Mouse (Mus musculus) kidney, adult 11 months (tissue): ENCODE data around the gene Zswim4.
A peak's percentile ranks its signal among the peaks of the same experiment; 100 is the strongest.
"Not testable (repeated sequence)": the region's sequence is repeated elsewhere in the genome, so short reads cannot be mapped to it uniquely, and the experiment has no call there.

Experiments
- DNase-seq: peaks from one replicate; pipeline ENCODE4 v3.0.0; 2022

The Zswim4 gene

DNA sequence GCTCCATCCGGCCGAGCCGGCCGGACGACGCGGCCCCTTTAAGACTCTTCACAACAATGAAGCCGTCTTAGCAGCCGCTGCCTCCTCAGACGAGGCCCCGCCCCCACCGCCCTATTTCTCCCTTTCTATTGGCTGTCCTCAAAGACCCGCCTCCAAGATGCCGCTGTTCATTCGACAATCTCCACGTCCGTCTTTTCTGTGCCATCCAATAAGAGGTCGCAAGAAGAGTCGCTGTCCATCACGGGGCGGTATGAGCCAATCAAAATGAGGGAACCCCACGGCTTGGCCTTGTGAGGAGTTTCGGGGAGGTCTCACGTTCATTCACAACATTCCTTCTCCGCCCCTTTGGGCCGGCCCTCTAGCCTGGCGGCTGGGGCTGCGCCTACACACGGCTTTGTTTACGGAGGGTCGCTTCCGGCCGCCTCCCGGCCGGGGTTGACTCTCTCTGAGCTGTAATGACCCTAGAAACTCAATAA, at the start of gene Zswim4:
Gene Zswim4 (minus strand): TSS at position 58 of the 476 bp plus-strand sequence.
- DNase-seq, result peak; percentile 100

DNA sequence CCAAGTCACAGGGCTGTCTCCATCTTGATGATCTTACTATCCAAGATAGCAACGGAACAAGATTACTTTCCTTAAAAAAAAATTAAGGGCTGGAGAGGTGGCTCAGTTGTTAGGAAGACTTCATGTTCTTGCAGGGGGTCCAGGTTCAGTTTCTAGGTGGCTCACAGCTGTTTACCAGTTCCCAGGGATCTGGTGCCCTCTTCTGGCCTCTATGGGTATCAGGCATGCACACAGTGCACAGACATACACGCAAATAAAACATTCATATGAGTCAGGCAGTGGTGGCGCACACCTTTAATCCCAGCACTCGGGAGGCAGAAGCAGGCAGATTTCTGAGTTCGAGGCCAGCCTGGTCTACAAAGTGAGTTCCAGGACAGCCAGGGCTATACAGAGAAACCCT, 48.8 kb upstream of the Zswim4 start:
- DNase-seq, result not testable (repeated sequence)

DNA sequence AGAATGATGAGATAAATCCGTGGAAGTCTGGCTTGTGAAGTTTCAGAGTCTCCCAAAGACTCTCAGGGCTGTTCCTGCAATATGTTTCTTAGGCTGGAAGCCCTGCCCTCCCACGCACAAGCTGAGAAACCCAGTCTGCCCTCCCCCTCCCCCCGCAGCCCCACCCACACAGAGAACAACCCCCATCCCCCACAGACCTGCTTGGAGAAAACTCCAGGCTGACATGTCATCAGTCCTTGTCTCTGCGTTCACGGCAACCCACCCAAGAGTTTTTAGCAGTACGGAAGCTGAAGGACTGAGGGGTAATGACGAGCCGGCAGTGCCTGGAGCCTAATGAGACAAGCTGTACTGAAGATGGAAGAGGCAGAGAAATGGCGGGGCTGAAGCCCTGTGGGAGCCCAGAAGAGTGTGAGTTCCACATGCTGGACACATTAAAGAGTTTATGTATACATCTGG, 47.8 kb upstream of the Zswim4 start:
- no peak for DNase-seq

DNA sequence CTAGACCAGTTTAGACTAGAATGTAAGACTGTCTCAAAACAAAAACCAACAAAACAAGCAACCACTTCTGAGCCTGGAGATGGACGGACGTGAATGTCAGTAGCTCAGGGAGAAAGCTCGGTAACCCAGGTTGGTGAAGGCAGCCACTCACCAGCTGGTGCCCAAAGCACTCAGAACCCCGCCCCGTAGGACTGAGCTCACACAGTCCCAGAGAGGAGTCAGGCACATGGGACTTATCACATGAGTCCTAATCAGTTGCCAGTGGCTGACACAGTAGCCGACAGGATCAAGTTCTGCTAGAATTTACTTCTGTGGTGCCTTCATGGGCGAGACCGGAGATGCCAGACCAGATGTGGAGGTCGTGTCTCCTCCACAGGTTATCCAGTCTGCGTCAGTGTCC, 43.9 kb upstream of the Zswim4 start:
- no peak for DNase-seq

DNA sequence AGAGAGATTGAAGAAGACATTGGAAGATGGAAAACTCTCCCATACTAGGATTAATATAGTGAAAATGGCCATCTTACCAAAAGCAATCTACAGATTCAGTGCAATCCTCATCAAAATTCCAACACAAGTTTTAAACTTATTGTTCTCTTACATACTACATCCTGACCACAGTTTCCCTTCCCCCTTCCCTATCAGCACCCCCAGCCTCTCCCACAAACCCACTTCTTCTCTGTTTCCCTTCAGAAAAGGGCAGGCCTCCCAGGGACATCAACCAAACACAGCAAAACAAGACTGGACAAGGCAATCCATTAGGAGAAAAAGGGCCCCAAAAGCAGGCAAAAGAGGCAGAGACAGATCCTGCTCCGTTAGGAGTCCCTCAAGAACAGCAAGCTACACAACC, 39.6 kb upstream of the Zswim4 start:
- no peak for DNase-seq

DNA sequence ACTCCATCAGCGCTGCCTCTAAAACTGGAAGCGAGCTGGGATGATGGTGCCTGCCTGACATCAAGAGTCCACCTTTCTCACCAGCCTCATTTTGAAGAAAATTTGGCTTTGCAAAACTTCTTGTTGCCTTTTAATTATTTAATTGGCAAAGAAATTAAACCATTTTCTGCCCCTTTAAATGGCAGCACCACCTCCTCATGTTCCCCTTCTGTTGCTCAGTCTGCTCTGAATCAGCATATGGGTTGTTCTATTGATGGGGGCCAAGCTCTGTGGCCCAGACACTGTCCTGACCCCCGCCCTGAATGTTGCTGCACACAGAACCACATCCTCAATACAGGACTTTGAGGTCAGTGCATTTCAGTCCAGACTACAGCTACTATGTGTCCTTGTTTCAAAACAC, 37.1 kb upstream of the Zswim4 start:
- no peak for DNase-seq

DNA sequence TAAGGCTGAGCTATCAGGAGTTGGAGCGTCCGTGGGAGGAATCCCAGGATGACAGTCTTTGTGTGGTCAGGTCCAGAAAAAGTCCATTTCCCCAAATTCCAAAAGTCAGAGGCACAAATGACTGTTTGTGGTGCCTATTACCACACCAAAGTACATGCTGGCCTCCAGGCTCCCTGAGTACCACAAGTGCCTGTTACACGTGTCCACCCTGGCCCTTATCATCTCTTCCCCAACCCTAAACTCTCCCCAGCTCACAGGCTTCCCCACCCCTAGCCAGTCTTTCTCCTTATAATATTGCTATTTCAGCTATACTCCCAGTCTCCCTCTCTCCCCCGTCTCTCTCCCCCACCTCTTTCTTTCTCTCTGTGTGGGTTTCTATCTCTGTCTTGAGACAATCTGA, 35.4 kb upstream of the Zswim4 start:
- no peak for DNase-seq

DNA sequence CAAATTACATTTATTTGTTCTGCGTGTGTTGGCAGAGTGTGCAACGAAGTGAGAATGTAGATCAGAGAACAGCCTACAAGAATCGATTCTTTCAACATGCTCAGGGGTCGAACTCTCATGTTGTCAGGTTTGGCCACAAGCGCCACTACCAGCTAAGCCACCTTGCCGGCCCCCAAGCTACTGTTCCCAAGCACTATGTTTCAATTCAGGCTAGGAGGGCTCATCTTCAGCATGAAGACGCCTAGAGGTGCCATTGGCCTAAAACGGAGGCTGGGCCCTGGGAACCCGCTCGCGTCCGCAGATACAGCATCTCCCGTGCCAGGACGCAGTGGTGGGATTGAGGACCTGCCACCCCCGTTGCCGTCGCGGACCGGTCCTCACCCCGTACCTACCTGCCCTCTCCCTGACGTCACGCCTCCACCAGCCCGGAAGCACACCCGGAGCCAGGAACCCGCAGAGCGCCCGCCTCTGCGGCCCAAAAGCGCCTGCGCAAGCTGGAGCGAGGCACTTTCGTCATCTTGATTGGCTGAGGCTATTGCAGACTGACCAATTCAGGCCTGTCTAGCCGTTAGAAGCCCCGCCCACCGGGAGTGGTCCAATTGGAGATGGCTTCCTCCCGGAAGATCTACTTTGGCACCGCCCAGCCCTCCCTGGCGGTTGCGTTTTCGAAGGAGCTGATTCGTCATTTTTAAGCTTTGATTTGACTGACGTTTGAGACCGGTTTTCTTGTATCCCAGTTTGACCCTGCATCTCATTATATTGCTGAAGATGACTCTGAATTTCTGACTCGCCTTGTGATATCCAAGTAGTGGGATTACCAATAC, 33.3 kb upstream of the Zswim4 start, which contains the start of gene Ccdc130:
Gene Ccdc130 (minus strand): TSS at position 431 of the 824 bp plus-strand sequence.
- peak; percentile 100 for DNase-seq

DNA sequence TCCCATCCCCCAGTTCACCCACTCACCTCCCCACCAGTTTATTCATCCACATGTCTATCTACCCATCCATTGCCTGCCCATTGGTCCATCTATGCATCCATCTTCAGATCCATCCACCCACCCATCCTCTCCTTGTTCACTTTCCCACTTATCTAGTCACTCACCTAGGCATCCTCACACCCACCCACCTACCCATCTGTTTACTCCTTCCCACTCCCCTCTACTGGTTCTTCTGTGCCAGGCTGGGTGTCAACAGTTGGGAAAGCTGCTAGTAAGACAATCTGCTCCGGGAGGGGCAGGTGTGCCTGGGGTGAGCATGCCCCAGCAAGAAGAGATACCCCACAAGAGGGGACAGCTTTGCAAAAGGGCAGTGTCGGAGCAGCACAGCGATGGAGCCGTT, 24.2 kb upstream of the Zswim4 start:
- no peak for DNase-seq

DNA sequence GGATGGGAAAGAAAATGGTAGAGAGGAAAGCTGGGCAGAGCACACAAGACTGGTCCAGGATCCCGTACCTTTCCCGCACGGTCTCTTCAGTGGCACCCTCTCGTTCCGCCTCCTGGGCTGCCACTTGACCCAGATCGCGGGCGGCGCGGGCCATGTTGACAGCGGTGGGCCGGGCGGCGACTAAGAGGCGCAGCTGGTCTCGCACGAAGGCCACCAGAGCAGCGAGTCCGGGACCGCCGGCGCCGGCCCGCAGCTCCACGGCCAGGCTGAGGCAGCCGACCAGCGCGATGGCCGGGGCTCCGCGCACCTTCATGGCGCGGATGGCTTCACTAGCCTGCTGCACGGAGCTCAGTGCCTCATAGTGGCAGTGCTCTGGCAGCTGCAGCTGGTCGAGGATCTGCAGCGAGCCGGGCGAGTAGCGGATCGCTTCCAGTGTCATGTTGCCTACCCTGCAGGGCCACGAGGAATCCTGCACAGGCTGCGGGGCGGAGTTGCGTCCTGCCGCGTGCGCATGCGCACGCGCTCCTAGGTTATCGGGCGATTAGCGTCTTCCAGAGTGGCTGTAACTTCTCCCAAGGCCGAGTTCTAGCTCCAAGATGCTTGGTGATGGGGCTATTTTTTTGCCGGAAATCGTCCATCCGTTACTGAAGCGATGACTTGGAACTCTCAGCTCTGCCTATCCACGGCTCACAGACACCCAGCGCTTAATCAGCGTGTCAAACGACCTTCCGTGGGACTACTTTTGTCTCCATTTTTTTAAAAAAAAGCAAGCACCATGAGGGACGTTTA, 20.2 kb upstream of the Zswim4 start, which contains the start of gene Mri1:
Gene Mri1 (minus strand): TSS at position 505 of the 789 bp plus-strand sequence.
- DNase-seq, result peak; percentile 80

DNA sequence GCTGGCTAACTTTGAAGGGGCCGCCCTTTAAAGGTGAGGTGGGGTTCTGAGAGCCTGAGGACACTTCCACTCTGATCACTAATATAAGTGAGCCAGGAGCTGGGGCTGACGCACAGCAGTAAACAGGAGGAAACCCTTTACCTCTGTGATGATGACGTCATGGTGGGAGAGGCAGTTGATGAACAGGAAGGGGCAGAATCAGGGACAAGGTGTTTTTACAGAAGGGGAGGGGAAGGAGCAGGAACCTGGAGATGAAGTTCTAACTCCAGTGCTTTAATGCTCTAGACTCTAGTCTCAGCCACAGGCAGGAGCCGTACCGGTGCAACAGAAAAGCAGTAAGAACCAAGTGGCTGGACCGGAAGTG, 19.6 kb upstream of the Zswim4 start:
- no peak for DNase-seq

DNA sequence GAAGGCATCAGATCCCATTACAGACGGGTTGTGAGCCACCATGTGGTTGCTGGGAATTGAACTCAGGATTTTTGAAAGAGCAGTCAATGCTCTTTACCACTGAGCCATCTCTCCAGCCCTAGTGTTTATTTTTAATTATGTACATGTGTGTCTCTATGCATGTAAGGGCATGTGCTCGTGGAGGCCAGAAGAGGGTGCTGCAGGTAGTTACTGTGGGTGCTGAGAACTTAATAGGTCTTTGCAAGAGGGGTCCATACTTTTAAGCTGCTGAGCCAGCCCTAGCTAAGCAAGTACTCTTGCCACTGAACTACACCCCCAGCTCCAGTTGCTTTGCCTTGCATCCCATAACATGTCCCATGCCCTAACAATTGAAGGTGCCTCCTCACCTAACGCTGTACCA, 19.0 kb upstream of the Zswim4 start:
- no peak for DNase-seq

DNA sequence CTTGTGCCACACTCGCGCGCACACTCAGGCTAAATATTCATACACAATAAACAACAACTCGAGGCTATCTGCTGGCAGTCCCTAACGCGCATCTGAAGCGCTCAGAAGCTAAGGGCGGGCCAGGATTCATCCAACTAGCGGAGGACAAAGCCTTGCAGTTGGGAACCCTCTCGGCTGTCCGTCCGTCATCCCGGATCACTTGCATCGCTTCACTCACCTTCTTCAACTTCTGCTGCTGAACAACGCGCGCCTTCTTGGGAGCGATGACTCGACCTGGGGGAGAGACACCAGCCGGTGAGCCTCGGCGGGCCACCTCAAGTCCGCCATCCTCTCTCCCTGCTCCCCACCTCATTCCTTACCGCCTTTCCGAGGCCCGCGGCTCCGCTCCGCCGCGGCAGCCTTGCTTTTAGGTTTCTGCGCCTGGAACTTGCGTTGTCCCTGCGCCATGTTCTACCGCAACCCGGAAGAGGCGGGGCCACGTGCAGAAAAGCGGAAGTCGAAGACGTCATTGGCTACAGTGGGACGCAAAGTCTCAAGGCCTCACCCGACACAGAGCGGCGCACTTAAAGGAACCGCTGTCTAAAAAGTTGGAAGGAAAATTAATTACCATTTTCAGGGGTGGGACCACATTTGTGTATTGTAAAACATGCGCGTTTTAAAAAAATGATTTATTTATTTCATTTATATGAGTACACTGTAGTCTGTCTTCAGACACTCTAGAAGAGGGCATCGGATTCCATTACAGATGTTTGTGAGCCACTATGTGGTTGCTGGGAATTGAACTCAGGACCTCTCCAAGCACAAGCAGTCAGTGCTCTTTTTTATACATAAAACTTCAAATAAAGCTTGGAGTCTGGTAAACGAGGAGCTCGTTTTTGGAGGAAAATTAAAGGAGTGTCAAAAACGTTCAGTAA, 12.7 kb upstream of the Zswim4 start, which contains the start of gene D8Ertd738e:
Gene D8Ertd738e (minus strand): TSS at position 463 of the 914 bp plus-strand sequence.
- DNase-seq, result peak; percentile 85

DNA sequence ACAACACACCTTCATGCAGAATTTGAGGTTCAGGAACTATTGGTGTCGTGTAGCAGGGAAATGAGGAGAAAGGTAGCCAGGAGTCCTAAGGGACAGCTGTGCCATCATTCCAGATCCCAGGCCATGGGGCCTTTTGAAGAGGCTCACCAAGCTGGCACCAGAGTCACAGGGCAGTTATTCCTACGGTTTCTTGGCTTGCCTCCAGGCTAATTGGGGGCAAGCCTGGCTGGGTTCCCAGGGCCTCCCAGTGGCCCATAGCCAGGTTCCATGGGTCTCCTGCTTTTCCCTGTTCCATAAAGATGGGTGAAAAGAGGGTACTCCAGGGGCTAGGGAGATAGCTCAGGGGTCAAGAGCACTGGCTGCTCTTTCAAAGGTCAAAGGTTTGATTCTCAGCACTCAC, 5.0 kb upstream of the Zswim4 start:
- DNase-seq, result peak; percentile 62

DNA sequence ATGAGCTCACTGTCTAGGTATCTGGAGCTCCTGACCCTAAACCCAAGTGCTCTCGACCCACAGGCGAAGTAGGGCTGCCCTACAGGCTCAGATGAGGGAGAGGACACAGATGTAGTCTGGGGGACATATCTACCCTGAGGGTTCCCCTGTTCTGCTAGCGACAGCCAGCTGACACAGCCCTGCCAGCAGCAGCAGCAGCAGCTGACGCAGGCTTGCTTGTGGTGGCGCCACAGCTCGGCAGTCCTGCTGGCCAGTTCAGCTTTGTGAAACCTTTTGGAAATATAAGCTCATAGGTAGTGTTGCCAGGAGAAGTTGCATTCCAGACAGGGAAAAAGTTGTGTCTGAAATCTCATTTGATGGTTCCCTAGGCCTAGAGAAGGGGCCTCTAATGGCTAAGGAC, 4.3 kb upstream of the Zswim4 start:
- no peak for DNase-seq

DNA sequence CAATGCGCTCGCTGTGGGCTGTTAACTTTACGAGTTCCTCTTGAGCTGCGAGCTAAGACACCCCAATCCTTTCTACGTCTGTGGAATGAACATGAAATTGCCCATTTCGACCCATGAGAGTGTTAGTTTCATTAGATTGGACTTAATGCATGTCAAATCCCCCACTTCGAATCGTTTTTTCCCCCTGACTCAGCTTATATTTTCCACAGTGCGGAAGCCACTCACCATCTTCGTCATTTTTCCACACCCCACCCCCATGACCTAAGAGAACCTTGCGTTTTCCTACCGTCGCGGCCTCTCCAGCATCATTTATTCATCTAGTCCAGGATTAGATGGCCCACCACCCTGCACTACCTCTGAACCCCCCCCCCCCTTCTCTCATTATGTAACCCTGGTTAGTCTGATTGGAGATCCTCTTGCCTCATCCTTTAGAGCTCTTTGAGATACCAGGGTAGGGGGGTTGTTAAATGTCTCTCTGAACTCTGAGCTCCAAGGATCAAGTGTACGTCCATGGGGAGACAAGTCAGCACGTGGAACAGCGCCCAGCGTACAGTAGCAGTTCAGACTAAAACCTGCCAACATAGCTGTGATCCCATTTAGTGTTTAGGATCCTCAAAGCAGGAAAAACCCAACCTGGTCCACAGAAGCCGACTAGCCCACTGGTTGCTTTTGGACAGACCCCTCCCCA, 831 bp upstream of the Zswim4 start:
- DNase-seq, result no peak

DNA sequence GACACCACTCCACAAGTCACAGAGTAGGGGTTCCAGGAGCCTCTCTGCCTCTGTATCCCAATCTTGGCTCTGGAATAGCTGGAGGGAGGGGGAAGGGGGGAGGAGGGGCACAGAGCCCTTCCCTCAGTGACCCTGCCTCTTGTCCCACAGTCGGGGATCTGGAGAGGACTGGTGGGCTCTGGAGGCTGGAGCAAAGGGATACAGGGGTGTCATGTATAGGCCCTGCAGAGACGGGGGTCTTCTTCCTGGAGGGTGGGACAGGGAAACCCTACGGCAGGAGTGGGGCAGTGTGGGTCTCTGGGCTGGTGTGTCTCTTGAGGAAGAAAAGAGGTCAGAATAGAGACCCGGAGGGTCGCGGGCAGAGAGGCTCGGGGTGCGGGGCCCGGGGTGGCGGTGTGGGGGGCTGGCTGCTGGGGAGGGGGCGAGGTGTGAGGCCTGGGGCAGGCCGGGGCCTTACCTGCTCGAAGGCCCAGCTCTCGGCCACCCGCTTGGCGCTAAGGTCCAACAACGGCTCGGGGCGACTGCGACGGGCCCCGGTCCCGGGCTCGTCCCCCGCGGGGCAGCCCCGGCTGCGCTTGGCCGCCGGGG, 351 bp downstream of the Zswim4 start:
- DNase-seq, result peak; percentile 28

DNA sequence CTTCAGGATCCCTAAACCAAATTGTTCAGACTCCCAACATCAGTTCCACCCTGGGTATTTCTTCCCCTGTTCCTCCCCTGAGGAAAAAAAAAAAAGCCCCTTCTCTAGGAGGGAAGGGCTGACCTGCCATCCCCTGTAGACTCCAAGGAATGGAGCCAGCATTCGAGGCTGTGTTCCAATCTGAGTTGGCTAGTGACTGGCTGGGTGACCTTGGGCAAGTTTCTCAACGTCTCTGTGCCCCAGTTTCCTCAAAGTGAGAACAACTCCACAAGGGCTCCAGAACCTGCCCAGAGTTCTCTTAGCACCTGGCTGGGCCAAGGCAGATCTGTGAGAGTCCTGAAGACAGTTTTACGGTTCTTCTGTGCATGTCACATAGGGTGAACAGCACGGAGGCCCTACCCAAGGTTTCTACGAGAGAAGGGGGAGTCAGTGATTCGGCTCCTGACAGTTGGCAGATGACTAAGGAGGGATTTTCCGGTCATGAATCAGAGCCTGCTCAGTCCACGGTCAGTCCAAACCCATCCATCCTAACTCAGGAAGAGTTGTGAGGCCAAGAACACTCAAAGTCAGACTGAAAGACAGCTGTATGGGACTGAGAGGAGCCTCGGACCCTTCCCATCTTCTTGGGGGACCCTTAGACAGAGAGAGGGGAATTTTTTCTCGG, 977 bp downstream of the Zswim4 start:
- no peak for DNase-seq

DNA sequence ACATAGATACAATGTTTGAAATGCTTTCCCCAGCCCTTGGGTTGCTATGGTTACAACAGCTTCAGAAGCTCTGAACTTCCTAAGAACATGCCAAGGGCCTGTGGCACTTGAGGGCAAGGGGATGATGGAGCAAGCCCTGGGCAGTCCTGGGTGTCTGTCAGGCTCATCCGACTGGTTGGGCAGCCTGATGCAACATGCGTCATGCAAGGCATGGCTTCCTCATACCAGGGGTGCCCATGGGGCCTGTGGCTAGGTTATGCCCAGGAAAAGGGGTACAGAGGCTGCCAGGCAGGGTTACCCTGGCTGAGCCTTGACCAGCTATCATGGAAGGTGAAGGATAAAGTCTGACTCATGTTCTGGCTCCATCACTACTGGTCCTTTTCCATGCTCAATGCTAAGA, 3.8 kb downstream of the Zswim4 start:
- DNase-seq, result no peak

DNA sequence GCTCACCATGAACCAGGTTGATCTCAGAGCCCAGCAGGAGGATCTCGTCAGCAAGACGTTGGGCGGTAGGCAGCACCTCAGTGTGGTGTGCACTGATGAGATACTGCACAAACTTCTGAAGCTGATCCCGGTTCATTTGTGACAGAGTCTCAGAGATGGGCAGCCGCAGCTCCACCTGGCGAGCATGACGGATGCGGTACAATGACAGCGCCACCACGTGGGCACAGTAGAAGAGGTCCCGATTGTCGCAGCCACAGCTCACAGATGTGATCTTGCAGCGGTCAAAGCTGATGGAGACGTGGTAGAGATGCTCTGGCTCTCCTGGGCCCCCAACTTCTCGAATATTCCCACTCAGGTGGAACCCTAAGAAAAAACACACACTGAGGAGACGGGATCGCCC, 6.1 kb downstream of the Zswim4 start:
- no peak for DNase-seq
